Mouse (Mus musculus) kidney, embryonic 14.5 days (tissue): ENCODE measurements around the gene Sox10. TPM values are rescaled to one million over a fixed set of nuclear protein-coding genes. Genes with fewer than 3 reads are reported as not detected.

ENCODE experiments used
- ATAC-seq: fragments of 200-750 bp; cut with Nextera tagmentation; 2 replicates; pipeline ENCODE4 v1.8.0; 2017; ENCODE audit warnings: moderate number of reproducible peaks, mild to moderate bottlenecking, moderate TSS enrichment, moderate library complexity; ENCODE audit not compliant: low FRiP score, low TSS enrichment
- H3K27ac ChIP-seq: fragments of 300-500 bp; sonication (generic); 2 replicates; pipeline ENCODE4 v1.5.1; 2014; ENCODE audit warnings: low read depth, mild to moderate bottlenecking, low read length, moderate library complexity, mixed read lengths
- H3K27me3 ChIP-seq: fragments of 300-500 bp; sonication (generic); 2 replicates; pipeline ENCODE4 v1.6.1; 2014; ENCODE audit warnings: mild to moderate bottlenecking, low read length; ENCODE audit not compliant: control insufficient read depth, insufficient read depth
- H3K36me3 ChIP-seq: fragments of 300-500 bp; sonication (generic); 2 replicates; pipeline ENCODE4 v1.6.1; 2014; ENCODE audit warnings: low read length, mixed read lengths; ENCODE audit not compliant: control insufficient read depth, insufficient read depth
- H3K4me1 ChIP-seq: fragments of 300-500 bp; sonication (generic); 2 replicates; pipeline ENCODE4 v1.6.1; 2014; ENCODE audit warnings: low read length, mixed read lengths; ENCODE audit not compliant: control insufficient read depth, insufficient read depth
- H3K4me2 ChIP-seq: fragments of 300-500 bp; sonication (generic); replicated peaks from 2 replicates; pipeline ENCODE4 v1.6.1; 2014; ENCODE audit warnings: low read depth, mild to moderate bottlenecking, low read length
- H3K4me3 ChIP-seq: fragments of 300-500 bp; sonication (generic); 2 replicates; pipeline ENCODE4 v1.5.1; 2014; ENCODE audit warnings: mild to moderate bottlenecking, low read length
- H3K9ac ChIP-seq: fragments of 300-500 bp; sonication (generic); 2 replicates; pipeline ENCODE4 v1.6.1; 2014; ENCODE audit warnings: low read depth, mild to moderate bottlenecking, low read length, moderate library complexity
- H3K9me3 ChIP-seq: fragments of 300-500 bp; sonication (generic); 2 replicates; pipeline ENCODE4 v1.6.1; 2016; ENCODE audit warnings: low read length; ENCODE audit not compliant: control insufficient read depth
- WGBS: fragments of 180-500 bp; shearing (Covaris S2); extraction: QIAGEN DNeasy Blood & Tissue Kit; methylation state at CpG from one replicate; pipeline ENCODE4 v1.1.7; 2014; 5-methylcytosine and 5-hydroxymethylcytosine counted together
- polyA plus RNA-seq: library from polyadenylated mRNA; unstranded; fragments of >200 nt; fragmentation: Nextera tagmentation; extraction: Ambion mirVana; gene quantifications from 2 replicates; pipeline ENCODE4 v1.2.1, GENCODE M21; 2014

The Sox10 gene
- polyA plus RNA-seq, 1 experiment from 2014 or later: 0.22 TPM

- no peak overlapping the region for H3K4me2 ChIP-seq
- no peak overlapping the region for H3K27ac ChIP-seq
- H3K4me1 ChIP-seq: no peaks in the 10 kb centered on the region
- 49% methylated on average over 7 of the region's 7 CpGs for WGBS
- peak; percentile 81 for ATAC-seq
- no peaks in the 10 kb centered on the region for H3K9me3 ChIP-seq
- H3K4me3 ChIP-seq: no peak overlapping the region
- no peak overlapping the region for H3K9ac ChIP-seq
- peaks cover 76% of the 10 kb centered on the region for H3K36me3 ChIP-seq
- H3K27me3 ChIP-seq: no peaks in the 10 kb centered on the region
Measured at GRCm38 (mm10) chr15:79148533-79148932, 16.5 kb downstream of the Sox10 start.

GRCm38 (mm10) chr15:79145522-79145921 is 19.5 kb downstream of the Sox10 start:
- Histone ChIP-seq H3K9me3 (no peaks in the 10 kb centered on the region), H3K4me3 (no peak overlapping the region), H3K36me3 (peaks cover 57% of the 10 kb centered on the region), H3K9ac (no peak overlapping the region), H3K27me3 (no peaks in the 10 kb centered on the region), H3K4me2 (no peak overlapping the region), H3K4me1 (peaks cover 10% of the 10 kb centered on the region), H3K27ac (no peak overlapping the region)
- no peak for ATAC-seq
- WGBS: 95% methylated on average over 7 of the region's 7 CpGs

- Histone ChIP-seq H3K27ac (no peak overlapping the region), H3K4me1 (peaks cover 10% of the 10 kb centered on the region), H3K36me3 (peaks cover 47% of the 10 kb centered on the region), H3K4me3 (no peak overlapping the region), H3K4me2 (no peak overlapping the region), H3K9me3 (no peaks in the 10 kb centered on the region), H3K9ac (no peak overlapping the region), H3K27me3 (no peaks in the 10 kb centered on the region)
- ATAC-seq: no peak
- 67% methylated on average over 8 of the region's 8 CpGs for WGBS
Measured at GRCm38 (mm10) chr15:79144021-79144420, 21.0 kb downstream of the Sox10 start.

- peaks cover 42% of the 10 kb centered on the region for H3K36me3 ChIP-seq
- H3K4me2 ChIP-seq: no peak overlapping the region
- H3K4me3 ChIP-seq: no peak overlapping the region
- peaks cover 10% of the 10 kb centered on the region for H3K4me1 ChIP-seq
- no peaks in the 10 kb centered on the region for H3K9me3 ChIP-seq
- H3K9ac ChIP-seq: no peak overlapping the region
- 84% methylated on average over 12 of the region's 12 CpGs for WGBS
- ATAC-seq: no peak
- no peaks in the 10 kb centered on the region for H3K27me3 ChIP-seq
- no peak overlapping the region for H3K27ac ChIP-seq
Measured at GRCm38 (mm10) chr15:79143316-79143715, 21.7 kb downstream of the Sox10 start.

- H3K4me3 ChIP-seq: peak overlapping the region; percentile 97
- no peaks in the 10 kb centered on the region for H3K27me3 ChIP-seq
- no peaks in the 10 kb centered on the region for H3K9me3 ChIP-seq
- 2% methylated on average over 7 of the region's 7 CpGs for WGBS
- H3K9ac ChIP-seq: peak overlapping the region; percentile 75
- H3K4me2 ChIP-seq: peak overlapping the region; percentile 67
- H3K4me1 ChIP-seq: peaks cover 10% of the 10 kb centered on the region
- H3K36me3 ChIP-seq: peaks cover 25% of the 10 kb centered on the region
- ATAC-seq: peak; percentile 16
- H3K27ac ChIP-seq: no peak overlapping the region
Measured at GRCm38 (mm10) chr15:79141566-79141917, 23.5 kb downstream of the Sox10 start.

GRCm38 (mm10) chr15:79140866-79141565 is 24.0 kb downstream of the Sox10 start, which contains the start of the genes Polr2f and 1700088E04Rik:
Gene Polr2f, plus strand, starts transcription at chr15:79141009.
Gene 1700088E04Rik, minus strand, starts transcription at chr15:79141253.
- peaks cover 10% of the 10 kb centered on the region for H3K4me1 ChIP-seq
- no peak within 1 kb of the TSS for H3K27ac ChIP-seq
- peak within 1 kb of the TSS; percentile 67 for H3K4me2 ChIP-seq
- H3K9ac ChIP-seq: peak within 1 kb of the TSS; percentile 75
- H3K27me3 ChIP-seq: no peaks in the 10 kb centered on the region
- peak within 1 kb of the TSS; percentile 97 for H3K4me3 ChIP-seq
- ATAC-seq: peak; percentile 90
- peaks cover 20% of the 10 kb centered on the region for H3K36me3 ChIP-seq
- under 1% methylated on average over 57 of the region's 57 CpGs for WGBS
- no peaks in the 10 kb centered on the region for H3K9me3 ChIP-seq

- ATAC-seq: no peak
- no peak overlapping the region for H3K27ac ChIP-seq
- peaks cover 13% of the 10 kb centered on the region for H3K4me1 ChIP-seq
- no peak overlapping the region for H3K9ac ChIP-seq
- H3K4me2 ChIP-seq: no peak overlapping the region
- no peak overlapping the region for H3K4me3 ChIP-seq
- peaks cover 6% of the 10 kb centered on the region for H3K36me3 ChIP-seq
- no peaks in the 10 kb centered on the region for H3K27me3 ChIP-seq
- no peaks in the 10 kb centered on the region for H3K9me3 ChIP-seq
- WGBS: 62% methylated on average over 10 of the region's 10 CpGs
Measured at GRCm38 (mm10) chr15:79139640-79140039, 25.4 kb downstream of the Sox10 start.

GRCm38 (mm10) chr15:79135783-79136575 is 29.1 kb downstream of the Sox10 start:
- ATAC-seq: peak; percentile 33; the same call in 1 of the 2 replicates
- H3K27ac ChIP-seq: no peak overlapping the region
- no peak overlapping the region for H3K9ac ChIP-seq
- no peaks in the 10 kb centered on the region for H3K27me3 ChIP-seq
- H3K36me3 ChIP-seq: peaks cover 23% of the 10 kb centered on the region
- no peak overlapping the region for H3K4me2 ChIP-seq
- H3K9me3 ChIP-seq: no peaks in the 10 kb centered on the region
- H3K4me3 ChIP-seq: no peak overlapping the region
- 58% methylated on average over 11 of the region's 11 CpGs for WGBS
- H3K4me1 ChIP-seq: 0 out of 2 replicates have a peak, but pooled peaks cover 2% of the 10 kb centered on the region

GRCm38 (mm10) chr15:79135332-79135731 is 29.7 kb downstream of the Sox10 start:
- Histone ChIP-seq H3K4me2 (no peak overlapping the region), H3K27me3 (no peaks in the 10 kb centered on the region), H3K36me3 (peaks cover 25% of the 10 kb centered on the region), H3K9me3 (no peaks in the 10 kb centered on the region), H3K9ac (no peak overlapping the region), H3K4me3 (no peak overlapping the region), H3K4me1 (0 out of 2 replicates have a peak, but pooled peaks cover 2% of the 10 kb centered on the region), H3K27ac (no peak overlapping the region; the same call in 1 of the 2 replicates)
- no peak; the same call in 1 of the 2 replicates for ATAC-seq
- WGBS: 73% methylated on average over 9 of the region's 9 CpGs
